Mouse (Mus musculus): Measurements from ENCODE around the gene Hprt. TPM values are rescaled to one million over a fixed set of nuclear protein-coding genes. Genes with fewer than 3 reads are reported as not detected.

The Hprt gene
- polyA plus RNA-seq, 1 experiment from 2014 or later, result 237 TPM

DNA sequence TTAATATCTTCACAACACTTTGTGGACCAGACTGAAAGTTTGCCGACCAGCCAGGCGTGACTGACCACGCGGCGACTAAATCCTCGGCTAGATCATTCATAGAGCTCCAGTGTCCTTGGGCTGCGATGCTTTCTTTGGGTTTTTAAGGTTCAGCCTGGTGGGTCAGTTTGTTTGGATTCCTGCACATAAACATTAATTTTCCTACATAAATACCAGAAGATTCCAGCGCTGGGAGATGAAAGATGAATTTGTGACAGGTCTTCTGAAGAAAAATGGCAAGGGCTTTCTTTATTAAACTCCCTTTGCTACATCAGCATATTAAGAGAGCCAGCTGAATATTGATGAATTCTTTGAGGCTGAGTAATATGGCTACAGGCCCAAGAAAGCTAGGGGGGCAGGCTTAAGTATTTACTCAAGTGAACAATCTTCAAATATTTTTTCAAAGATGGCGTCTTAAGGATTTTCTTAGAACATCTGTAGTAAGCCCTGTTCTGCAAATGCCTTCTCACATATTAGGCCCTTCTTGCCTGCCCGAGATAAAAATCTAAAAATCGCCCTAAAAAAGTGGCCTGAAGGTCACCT lies 71.6 kb downstream of the Hprt start:
- H3K4me2 ChIP-seq, result peak overlapping the region; percentile 57
- no peak for ATAC-seq (ENCODE audit: insufficient read depth, low FRiP score, low read depth)
- H3K27ac ChIP-seq, result no peak overlapping the region
- H3K27me3 ChIP-seq (replicated peaks), result no peaks in the 10 kb centered on the region
- no peak overlapping the region for H3K9ac ChIP-seq
- no peaks in the 10 kb centered on the region for H3K36me3 ChIP-seq
- H3K9me3 ChIP-seq, result no peaks in the 10 kb centered on the region
- no peaks in the 10 kb centered on the region for H3K4me1 ChIP-seq
- 29% methylated on average over 11 of the region's 11 CpGs for WGBS
- H3K4me3 ChIP-seq (replicated peaks), result no peak overlapping the region

DNA sequence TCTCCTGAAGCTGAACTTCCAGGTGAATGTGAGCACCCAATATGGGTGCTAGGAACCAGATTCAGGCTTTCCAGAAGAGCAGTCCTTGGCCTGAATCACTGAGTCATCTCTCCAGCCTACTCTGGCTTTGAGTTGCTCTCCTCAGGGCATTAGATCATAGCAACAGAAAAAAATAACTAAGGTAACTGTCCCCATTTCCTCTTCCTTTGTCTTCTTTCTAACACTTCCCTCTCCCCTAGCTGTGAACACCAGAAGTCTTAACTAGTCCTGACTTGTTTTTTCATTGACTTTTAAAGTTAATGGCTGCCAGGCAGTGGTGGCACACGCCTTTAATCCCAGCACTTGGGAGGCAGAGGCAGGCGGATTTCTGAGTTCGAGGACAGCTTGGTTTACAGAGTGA lies 76.5 kb downstream of the Hprt start:
- no peaks in the 10 kb centered on the region for H3K4me1 ChIP-seq
- no peak for ATAC-seq (ENCODE audit: insufficient read depth, low FRiP score, low read depth)
- no peaks in the 10 kb centered on the region for H3K36me3 ChIP-seq
- 67% methylated on average over 3 of the region's 3 CpGs for WGBS
- H3K27ac ChIP-seq, result no peak overlapping the region
- no peaks in the 10 kb centered on the region for H3K27me3 ChIP-seq (replicated peaks)
- no peaks in the 10 kb centered on the region for H3K9me3 ChIP-seq
- no peak overlapping the region for H3K9ac ChIP-seq
- H3K4me2 ChIP-seq, result no peak overlapping the region
- H3K4me3 ChIP-seq (replicated peaks), result no peak overlapping the region

MicroRNAs encoded within 50 kb of the gene (microRNA counts, 519-probe panel; counts per million panel counts)
- 3,419 counts per million, percentile 87 among the panel's probes with 10 or more counts for microRNA mmu-miR-322
- 2,344 counts per million, percentile 47 among the panel's probes with 10 or more counts for microRNA mmu-miR-351
- microRNA mmu-miR-450a-3p, result 969 counts per million, percentile 2 among the panel's probes with 10 or more counts
- 3,366 counts per million, percentile 85 among the panel's probes with 10 or more counts for microRNA mmu-miR-450a-5p
- microRNA mmu-miR-450b-3p, result 2,191 counts per million, percentile 33 among the panel's probes with 10 or more counts
- microRNA mmu-miR-450b-5p, result not detected
- 2,171 counts per million, percentile 31 among the panel's probes with 10 or more counts for microRNA mmu-miR-503
- microRNA mmu-miR-542-3p, result 2,297 counts per million, percentile 42 among the panel's probes with 10 or more counts
- microRNA mmu-miR-542-5p, result 2,735 counts per million, percentile 67 among the panel's probes with 10 or more counts

Small RNA genes lying within 50 kb of the gene (microRNA-seq; reads per million reads assigned to microRNA genes)
- gene Mir322, result 25,654 reads per million, percentile 97 among the genes with 10 or more reads in this experiment
- 7,486 reads per million, percentile 92 among the genes with 10 or more reads in this experiment for gene Mir351
- 33.2 reads per million, percentile 38 among the genes with 10 or more reads in this experiment for gene Mir450-1
- gene Mir450-2, result 12.4 reads per million, percentile 27 among the genes with 10 or more reads in this experiment
- gene Mir450b, result 210 reads per million, percentile 59 among the genes with 10 or more reads in this experiment
- gene Mir503, result 681 reads per million, percentile 71 among the genes with 10 or more reads in this experiment
- gene Mir542, result 803 reads per million, percentile 73 among the genes with 10 or more reads in this experiment

Other genes with a start within 250 kb of the Hprt start
- gene Ccdc160, start 196.9 kb upstream of the Hprt start, polyA plus RNA-seq (2015; fragmentation: Nextera tagmentation; extraction: Ambion mirVana), result 1.0 and 1.5 TPM in 2 replicates
- 26.4 and 30.4 TPM in 2 replicates for gene Phf6, start 75.9 kb upstream of the Hprt start, polyA plus RNA-seq (2015; fragmentation: Nextera tagmentation; extraction: Ambion mirVana)